In the genomic region with DNA sequence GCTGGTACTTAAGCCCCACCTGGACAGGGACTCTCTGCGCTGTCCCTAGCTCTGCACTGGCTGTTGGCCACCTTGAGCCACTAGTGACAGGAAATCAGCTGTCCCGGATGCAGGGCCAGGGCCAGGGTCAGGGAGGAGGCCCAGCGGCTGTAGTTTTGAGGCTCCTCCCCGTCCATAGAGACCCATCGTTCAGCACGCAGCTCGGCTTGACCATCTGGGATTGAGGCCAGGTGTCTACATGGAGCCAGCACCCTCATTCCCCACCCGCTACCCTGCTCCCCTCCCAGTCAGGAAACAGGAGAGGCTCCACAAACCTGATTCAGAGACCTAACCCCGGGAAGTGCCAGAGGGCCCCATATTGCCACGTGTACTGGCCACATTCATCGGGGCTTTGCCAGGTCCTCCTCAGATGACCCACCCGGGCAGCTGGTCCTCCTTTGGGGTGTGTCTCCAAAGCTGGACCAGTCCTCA, we compare ENCODE assay signal across 10 mouse cellular contexts. TPM values are rescaled to one million over a fixed set of nuclear protein-coding genes. Genes with fewer than 3 reads are reported as not detected.
DNase-seq lines count a peak whose midpoint lies in the region; ATAC-seq and TF ChIP-seq lines count a peak whose summit lies in the region.
"Had no signal": no experiment of that assay in that cellular context is flagged by ENCODE, and none has a peak within 500 bp of the region (broad histone marks: within the 10 kb centered on the region; RNA-seq: fewer than 3 reads in every experiment).

No protein-coding gene starts in this region.

- H3K4me1 ChIP-seq in midbrain, postnatal 0 days (ENCODE audit: insufficient read depth, low read length) = peaks cover 11% of the 10 kb centered on the region; the same call in 1 of the 2 replicates
- H3K4me1 ChIP-seq in hindbrain, embryonic 13.5 days (replicated peaks) = peaks cover 44% of the 10 kb centered on the region

- no peak overlapping the region for H3K9ac ChIP-seq in midbrain, postnatal 0 days (replicated peaks; ENCODE audit: low read length, poor library complexity, severe bottlenecking)
- H3K9ac ChIP-seq in hindbrain, embryonic 13.5 days = no peak overlapping the region

- TF ChIP-seq CTCF in layer of hippocampus, adult 2 months (conservative IDR thresholded peaks at IDR 0.05) = no peak
- TF ChIP-seq CTCF in midbrain, postnatal 0 days (IDR thresholded peaks at IDR 0.05) = no peak

- H3K27me3 ChIP-seq in midbrain, postnatal 0 days (ENCODE audit: insufficient read depth, low read length) = no peaks in the 10 kb centered on the region
- H3K27me3 ChIP-seq in hindbrain, embryonic 13.5 days = no peaks in the 10 kb centered on the region

- no peak overlapping the region for H3K4me2 ChIP-seq in midbrain, postnatal 0 days (ENCODE audit: low read depth, low read length, poor library complexity, severe bottlenecking)
- H3K4me2 ChIP-seq in hindbrain, embryonic 13.5 days = no peak overlapping the region

- no peaks in the 10 kb centered on the region for H3K9me3 ChIP-seq in midbrain, postnatal 0 days (ENCODE audit: low read length)
- no peaks in the 10 kb centered on the region for H3K9me3 ChIP-seq in hindbrain, embryonic 13.5 days

- H3K27ac ChIP-seq in layer of hippocampus, adult 2 months = peak overlapping the region; percentile 20; the same call in 1 of the 2 replicates
- H3K27ac ChIP-seq in midbrain, postnatal 0 days (ENCODE audit: low read depth, low read length) = no peak overlapping the region
- H3K27ac ChIP-seq in hindbrain, embryonic 13.5 days = no peak overlapping the region

- H3K36me3 ChIP-seq in midbrain, postnatal 0 days (ENCODE audit: insufficient read depth, low read length) = no peaks in the 10 kb centered on the region
- H3K36me3 ChIP-seq in hindbrain, embryonic 13.5 days = no peaks in the 10 kb centered on the region

- 71% methylated on average over 12 of the region's 12 CpGs for WGBS in midbrain, postnatal 0 days
- WGBS in hindbrain, embryonic 13.5 days = 72% methylated on average over 12 of the region's 12 CpGs

- no peak overlapping the region for H3K4me3 ChIP-seq in layer of hippocampus, adult 2 months
- H3K4me3 ChIP-seq in midbrain, postnatal 0 days (ENCODE audit: low read depth, low read length) = no peak overlapping the region
- H3K4me3 ChIP-seq in hindbrain, embryonic 13.5 days = no peak overlapping the region

- no peak for ATAC-seq in midbrain, postnatal 0 days (ENCODE audit: low FRiP score)
- ATAC-seq in hindbrain, embryonic 13.5 days (ENCODE audit: low FRiP score) = no peak

- DNase-seq in layer of hippocampus, adult 2 months (ENCODE audit: low spot score in 2 of 2) = no peak
- DNase-seq in layer of hippocampus, adult 8-10 months (ENCODE audit: low spot score in 2 of 2) = no peak
- peak; percentile 70 to 88 for DNase-seq in gastrocnemius, postnatal 4 days (ENCODE audit: low spot score in 2 of 2)
- peak; percentile 76 for DNase-seq in kidney, postnatal 14 days
- peak; percentile 95 for DNase-seq in skeletal muscle tissue, adult 2 months (ENCODE audit: low read depth, low spot score)
- no peak for DNase-seq in midbrain, postnatal 0 days (ENCODE audit: low spot score)
- no peak for DNase-seq in neural tube, embryonic 10.5 days (ENCODE audit: extremely low spot score, low spot score)
- DNase-seq: layer of hippocampus, postnatal 36 days; thymus, postnatal 4 days had no signal

RNA-seq across cellular contexts. Expression of a gene that starts 54.5 kb away (rescaled TPM):
- 10 to 100 TPM; 11.8 to 14.0 TPM for total RNA-seq in layer of hippocampus, adult 2 months (2021)
- total RNA-seq in layer of hippocampus, adult 8-10 months (2022) = 10 to 100 TPM; 11.5 to 19.0 (median 16.4) TPM
- 1 to 10 TPM; 3.9 to 4.4 TPM for total RNA-seq in gastrocnemius, postnatal 4 days (2021)
- total RNA-seq in midbrain, postnatal 0 days (2014; rRNA removed) = 3.3 and 8.5 TPM in 2 replicates
- 8.6 and 8.9 TPM in 2 replicates for polyA plus RNA-seq in midbrain, postnatal 0 days (2015; fragmentation: Nextera tagmentation; extraction: Ambion mirVana)
- 7.1 and 8.0 TPM in 2 replicates for polyA plus RNA-seq in hindbrain, embryonic 13.5 days (2015; fragmentation: Nextera tagmentation; extraction: Ambion mirVana)

RNA-seq across cellular contexts. Expression of a gene that starts 54.6 kb away (rescaled TPM):
- total RNA-seq in layer of hippocampus, adult 2 months (2021) = 10 to 100 TPM; 60.6 to 63.0 TPM
- 10 to 100 TPM; 57.4 to 63.2 (median 60.8) TPM for total RNA-seq in layer of hippocampus, adult 8-10 months (2022)
- 10 to 100 TPM; 61.1 to 63.1 TPM for total RNA-seq in gastrocnemius, postnatal 4 days (2021)
- 91.4 and 104 TPM in 2 replicates for total RNA-seq in midbrain, postnatal 0 days (2014; rRNA removed)
- 132 and 133 TPM in 2 replicates for polyA plus RNA-seq in midbrain, postnatal 0 days (2015; fragmentation: Nextera tagmentation; extraction: Ambion mirVana)
- polyA plus RNA-seq in hindbrain, embryonic 13.5 days (2015; fragmentation: Nextera tagmentation; extraction: Ambion mirVana) = 123 and 132 TPM in 2 replicates

Comparison
In these comparisons a context has a peak if more than half of its experiments do, and no peak if none do; other contexts are left out.
1. DNase-seq: peak in gastrocnemius, postnatal 4 days (2 of 2), kidney, postnatal 14 days (single experiment) and skeletal muscle tissue, adult 2 months (single experiment); none in layer of hippocampus, adult 2 months (0 of 2), layer of hippocampus, adult 8-10 months (0 of 2), midbrain, postnatal 0 days (single experiment) and neural tube, embryonic 10.5 days (single experiment).